Mouse (Mus musculus) CD4-positive helper T cell, adult 2 months (primary cell): ENCODE results near the gene Corin.
A peak's percentile ranks its signal among the peaks of the same experiment; 100 is the strongest.

ENCODE experiments used
- DNase-seq: peaks from one replicate; pipeline ENCODE4 v3.0.0-alpha.2; 2012; ENCODE audit warnings: low read depth, missing footprints, low spot score

Corin gene

DNA sequence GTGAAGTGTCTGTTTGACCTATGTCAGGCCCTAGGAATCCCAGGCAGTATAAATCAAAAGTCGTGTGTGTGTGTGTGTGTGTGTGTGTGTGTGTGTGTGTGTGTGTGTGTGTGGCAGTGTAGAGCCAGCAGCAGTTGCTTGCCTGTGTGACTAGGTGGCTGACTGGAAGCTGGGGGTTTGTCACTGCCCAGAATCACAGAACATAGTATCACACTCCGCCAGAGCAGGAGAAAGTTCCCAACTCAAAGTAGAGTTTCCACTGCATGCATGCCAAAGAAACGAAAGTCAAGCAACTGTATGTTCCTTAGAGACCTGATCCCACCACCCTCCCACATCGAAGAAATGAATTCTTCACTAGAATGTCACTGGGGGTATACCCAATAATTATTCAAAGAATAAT is 61.3 kb downstream of the Corin start:
- no peak for DNase-seq

DNA sequence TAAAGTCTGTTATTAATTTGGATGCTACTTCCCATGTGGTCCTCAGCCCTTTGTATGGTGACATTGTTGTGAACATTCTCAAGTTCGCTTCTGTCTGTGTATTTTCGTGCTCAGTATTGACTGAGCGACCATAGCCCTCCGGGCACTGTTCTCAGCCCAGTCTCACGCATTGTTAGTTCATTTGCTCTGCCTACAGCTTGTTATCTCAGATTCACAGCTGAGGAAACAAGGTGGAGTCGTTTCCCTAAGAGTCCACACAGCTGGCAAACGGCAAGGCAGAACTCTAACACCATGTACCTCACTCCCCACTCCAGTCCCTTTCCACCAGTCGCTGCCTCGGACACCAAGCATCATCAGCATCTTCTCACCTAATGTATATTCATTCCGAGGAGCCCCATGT is 63.1 kb downstream of the Corin start:
- DNase-seq = no peak

DNA sequence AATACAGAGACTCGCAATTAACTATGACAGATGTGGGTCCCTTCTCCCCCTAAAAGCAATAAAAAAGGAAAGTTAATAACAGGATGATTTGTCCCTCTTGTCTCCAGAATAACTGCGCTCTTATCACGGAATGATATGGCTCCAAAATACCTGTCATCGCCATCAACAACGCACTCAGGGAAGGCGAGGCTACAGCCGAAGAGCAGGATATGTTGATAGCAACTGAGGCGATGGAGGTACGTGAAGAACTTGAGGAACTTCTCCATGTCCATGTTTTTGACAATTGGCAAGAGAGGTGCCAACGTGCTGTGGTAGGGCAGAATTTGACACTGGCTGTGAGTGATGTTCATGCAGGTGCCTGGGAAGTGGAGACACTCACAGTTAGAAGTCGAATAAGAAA is 69.2 kb downstream of the Corin start:
- DNase-seq = no peak

DNA sequence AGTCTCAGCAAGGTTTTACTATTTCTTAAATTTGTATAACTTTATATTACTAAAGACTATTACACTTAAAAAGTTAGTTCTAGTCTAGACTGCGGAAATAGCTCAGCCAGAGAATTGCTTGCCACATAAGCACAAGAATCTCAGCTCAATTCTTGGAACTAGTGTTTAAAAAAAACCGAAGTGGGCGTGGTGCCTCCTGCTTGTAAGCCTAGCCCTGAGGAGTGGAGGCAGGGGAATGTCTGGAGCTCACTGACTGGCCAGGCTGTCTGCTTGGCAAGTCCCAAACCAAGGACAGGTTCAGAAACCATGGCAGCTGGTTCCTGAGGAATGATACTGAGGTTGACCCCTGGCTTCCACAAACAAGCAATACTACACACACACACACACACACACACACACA is 72.4 kb downstream of the Corin start:
- no peak for DNase-seq

DNA sequence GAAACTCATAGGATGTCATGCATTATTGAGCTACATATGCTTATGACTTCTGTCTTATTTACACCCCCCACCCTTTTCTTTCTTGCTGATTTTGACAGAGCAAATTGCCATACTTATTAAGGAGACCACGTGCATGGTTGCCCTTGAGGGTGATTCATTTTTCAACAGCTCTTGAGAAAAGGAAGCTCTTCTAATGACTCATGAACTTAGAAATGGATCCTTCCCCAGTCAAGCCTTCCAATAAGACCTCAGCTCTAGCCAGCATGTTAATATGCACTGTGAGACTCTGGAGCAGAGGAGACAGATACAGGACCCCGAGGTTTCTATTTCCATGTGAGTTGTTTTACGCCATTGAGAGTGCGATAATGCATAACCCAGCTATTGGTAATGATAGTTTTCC is 76.7 kb downstream of the Corin start:
- no peak for DNase-seq

DNA sequence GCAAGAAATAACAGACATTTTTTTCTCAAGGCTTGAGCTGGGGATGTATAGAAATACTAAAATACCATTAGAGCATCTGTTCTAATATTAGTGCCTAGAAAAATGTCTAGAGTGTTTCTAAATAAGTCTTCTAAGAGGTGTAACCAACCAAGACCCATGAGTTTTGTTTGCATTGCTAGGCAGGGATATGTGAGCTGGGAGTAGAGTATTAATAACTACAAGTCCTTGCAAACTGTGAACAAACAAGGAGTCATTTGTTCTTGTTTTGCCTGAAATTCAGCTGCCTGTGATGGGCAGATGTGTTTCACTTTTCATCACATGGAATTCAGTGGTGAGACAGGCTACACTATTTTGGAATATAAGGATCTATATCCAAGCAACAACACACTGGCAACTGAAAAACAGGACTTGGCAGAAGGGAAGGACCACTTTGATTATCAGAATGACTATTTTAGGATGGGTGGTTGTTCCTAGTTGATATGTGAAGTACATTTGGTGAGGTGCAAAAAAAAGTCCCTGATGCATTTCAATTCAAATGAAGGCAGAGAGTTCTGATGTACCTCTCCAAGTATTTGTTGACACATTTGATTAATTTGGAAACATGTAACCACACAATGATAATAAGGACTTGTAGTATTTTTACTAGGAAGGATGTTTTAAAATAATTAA is 78.8 kb downstream of the Corin start:
- no peak for DNase-seq

DNA sequence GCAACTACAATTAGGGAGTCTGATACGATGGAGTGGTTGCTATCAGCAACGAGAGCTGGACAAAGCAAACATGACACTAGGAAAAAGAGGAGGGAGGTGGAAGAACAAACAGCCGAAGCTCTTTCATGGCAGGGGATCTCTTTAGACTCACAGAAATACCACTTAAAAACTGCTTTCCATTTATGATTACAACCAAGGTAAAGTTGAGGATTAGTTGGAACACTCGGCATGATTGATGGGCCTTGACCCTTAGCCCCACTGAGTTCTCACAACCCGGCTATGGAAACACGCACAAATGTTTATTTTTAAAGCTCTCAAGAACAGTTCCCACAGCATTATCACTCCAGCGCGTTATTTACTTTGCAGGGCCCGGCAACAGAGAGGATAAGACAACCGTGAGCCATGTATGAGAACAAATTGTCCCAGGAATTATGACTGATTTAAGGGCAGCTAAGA is 92.4 kb downstream of the Corin start:
- DNase-seq = no peak

DNA sequence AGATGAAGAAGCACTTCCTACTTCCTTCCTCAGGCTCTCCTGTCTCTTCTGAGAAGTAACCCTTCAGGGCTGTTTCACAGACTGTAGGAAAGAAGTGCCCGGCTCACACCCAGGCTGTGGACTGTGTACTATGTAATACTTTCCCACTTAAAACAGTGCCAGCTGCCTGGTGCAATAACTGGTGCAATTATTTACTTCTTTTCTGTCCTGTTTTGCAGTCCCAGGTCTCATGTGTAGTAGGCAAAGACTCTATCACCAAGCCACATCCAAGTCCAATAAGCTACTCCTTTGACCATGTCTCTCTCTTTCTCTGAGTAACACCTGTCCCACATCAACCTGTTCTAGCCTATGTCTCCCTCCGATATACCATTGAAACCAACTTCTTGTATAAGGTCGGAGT is 93.4 kb downstream of the Corin start:
- no peak for DNase-seq

DNA sequence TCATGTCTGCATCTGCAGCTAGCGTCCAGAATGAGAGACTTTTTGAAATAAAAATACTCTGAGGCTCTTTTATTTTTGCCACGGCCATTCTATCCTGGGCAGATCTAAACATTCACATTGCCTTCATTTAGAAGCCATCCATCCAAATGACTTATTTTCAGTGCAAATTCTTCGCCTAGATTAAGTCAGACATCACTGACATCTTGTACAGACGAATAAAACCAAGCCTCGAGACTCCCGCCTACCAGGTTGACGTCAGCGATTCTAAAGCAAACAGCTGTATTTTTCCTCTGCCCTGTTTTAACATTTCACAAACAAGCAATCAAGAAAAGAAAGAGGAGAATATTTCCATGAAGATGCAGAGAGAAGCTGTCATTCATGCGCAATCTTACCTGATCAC is 100.9 kb downstream of the Corin start:
- no peak for DNase-seq

DNA sequence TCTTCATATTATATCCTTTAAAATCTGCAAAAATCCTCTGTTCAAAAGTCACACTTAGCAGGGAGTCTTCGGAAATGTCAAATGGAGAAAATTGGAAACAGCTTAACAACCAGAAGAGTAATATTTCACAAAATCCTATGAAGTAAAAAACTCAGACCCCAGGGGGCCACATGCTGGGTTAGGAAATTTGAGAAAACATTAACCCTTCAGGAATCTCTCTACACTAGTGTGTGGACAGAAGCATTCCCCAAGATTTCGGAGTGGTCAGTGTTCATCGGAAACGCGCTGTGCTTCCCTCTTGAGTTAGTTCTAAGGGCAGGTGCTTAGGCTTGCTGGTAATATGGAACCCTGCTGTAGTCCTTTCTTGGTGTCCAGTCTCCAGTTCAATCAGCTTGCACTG is 101.4 kb downstream of the Corin start:
- DNase-seq = no peak

DNA sequence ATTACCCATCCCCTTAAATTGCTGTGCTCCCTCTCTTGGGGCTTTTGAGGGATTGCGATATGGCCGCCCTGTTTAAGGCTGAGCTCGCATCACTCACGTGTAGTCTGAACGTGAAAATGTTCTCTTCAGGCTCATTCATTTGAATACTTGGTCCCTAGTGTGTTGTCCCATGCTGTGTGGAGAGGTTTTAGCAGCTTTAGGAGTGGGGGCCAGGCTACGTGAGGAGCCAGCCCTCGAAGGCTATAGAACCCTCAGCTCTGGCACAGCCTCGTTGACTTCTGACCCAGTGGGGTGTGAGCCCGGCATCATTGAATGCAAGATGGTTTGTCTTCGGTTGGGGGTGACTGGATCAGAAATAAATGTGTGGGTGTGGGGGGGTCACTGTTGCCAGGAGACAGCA is 102.5 kb downstream of the Corin start:
- DNase-seq = no peak

DNA sequence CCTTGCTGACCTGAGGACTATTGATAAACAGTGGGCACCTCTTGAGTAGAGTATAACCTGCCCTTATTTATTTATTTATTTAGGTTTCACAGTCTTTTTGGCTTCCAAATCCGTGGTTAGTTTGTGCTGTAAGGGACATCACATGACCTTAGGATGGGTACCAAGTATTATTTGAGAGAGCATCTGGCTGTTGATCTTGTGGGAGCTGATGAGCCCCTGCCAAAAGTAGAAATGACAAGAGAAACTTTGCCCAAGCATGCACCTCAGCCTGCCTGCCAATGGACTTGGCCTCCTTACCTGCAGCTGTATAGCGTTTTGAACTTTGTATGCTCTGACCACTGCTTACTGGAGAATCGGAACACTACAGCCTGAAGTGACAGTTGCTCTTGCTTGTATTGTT is 103.0 kb downstream of the Corin start:
- no peak for DNase-seq

DNA sequence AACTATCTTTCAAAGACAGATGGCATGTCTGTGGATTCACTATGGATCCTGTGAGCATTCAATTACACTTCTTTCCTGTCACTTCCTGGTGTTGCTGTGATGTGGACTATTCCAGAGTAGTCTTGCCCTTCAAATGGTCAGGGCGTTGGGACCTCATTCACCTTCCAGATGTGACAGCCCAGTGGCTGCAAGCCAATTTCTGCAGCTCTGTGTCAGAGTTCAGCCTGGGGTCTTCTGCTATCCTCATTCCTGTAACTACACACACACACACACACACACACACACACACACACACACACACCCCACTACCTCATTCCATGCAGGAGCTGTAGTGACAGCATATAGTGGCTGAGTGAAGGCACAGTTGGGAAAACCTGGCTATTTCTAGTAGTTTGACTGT is 122.1 kb downstream of the Corin start:
- DNase-seq = no peak

DNA sequence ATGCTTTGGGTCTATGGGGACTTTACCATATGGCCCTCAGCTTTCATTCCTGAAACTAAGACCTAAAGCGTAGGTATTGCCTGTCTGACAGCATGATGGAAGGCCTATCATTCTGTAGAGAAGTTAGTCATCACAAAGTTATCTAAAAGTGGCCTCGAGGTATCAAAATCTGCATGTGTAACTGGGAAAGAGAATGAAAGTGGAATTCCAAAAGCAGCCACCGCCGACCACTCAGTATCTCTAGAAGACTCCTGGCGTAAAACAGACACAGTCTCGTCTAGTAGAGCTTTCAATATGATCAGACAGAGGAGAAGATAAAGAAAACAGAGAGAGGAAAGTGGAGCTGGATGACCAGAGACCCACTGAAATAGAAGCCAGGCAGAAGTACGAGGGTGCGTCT is 123.7 kb downstream of the Corin start:
- DNase-seq = no peak

DNA sequence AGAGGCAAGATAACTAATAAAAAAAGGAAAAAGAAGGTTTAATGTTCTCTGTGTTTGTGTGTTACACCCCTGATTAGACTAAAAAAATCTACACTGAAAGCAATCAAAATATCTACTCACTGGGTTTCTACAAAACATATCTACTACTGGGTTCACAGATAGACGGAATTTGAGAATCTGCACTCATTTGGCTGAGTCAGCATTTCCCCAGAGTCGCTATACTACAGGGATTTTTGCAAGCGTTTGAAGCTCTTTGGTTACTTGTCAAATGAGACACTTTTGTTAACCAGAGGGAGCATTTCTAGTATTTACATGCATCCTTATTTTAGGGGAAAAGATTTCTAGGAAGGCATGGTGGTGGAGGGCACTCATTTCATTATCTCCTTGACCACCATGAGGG is 136.3 kb downstream of the Corin start:
- DNase-seq = no peak

DNA sequence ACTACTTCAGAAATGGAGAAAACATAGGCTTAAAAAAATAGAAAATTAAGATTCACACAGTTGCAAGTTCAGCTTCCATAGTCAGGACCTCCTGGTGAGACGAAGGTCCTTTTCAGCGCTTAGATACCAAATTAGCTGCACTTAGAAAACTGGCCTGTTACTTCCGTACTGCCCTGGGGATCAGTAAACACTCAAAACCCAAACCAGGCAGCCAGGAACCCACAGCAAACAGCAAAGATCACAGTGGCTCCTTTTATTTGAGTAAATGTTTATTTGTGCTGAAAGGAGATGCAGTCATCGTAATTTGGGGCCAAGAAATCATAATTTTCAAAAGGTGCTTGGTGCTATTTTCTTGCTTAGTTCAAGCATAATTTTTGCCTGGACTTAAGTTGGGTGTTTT is 138.5 kb downstream of the Corin start:
- no peak for DNase-seq

DNA sequence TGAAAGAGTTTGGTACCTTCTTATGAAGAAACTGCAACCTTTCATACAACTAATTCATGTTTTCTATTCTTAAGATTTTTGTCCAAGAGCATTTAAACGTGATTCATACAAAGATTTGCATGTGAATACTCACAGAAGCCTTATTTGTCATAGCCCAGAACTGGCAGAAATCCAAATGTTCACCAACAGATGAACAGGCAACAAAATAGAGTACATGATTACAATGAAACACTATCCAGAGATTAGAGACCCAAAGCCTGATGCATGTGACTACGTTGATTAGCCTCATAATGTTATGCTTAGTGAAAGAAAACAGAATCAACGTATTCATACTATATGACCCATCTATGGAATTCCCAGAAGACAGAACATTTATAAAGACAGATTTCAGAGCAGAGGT is 140.4 kb downstream of the Corin start:
- no peak for DNase-seq

DNA sequence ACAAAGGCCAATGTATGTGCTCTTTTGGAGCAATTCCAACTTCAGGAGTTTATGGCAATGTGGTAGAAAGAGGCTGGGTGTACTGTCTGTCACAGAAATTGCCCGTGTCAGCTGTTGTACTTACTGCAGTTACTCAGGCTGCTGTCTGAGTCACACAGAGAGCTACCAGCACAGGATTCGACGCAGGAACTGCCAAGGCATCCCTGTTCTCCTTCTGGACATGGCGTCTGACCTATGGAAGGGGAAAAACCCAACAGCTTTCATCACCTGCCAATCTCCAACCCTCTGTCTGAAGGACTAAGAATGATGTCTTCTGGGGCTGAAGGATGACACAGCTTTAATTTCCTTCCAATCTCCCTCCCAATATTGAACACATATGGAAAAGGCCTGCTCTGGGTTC is 150.5 kb downstream of the Corin start:
- no peak for DNase-seq

DNA sequence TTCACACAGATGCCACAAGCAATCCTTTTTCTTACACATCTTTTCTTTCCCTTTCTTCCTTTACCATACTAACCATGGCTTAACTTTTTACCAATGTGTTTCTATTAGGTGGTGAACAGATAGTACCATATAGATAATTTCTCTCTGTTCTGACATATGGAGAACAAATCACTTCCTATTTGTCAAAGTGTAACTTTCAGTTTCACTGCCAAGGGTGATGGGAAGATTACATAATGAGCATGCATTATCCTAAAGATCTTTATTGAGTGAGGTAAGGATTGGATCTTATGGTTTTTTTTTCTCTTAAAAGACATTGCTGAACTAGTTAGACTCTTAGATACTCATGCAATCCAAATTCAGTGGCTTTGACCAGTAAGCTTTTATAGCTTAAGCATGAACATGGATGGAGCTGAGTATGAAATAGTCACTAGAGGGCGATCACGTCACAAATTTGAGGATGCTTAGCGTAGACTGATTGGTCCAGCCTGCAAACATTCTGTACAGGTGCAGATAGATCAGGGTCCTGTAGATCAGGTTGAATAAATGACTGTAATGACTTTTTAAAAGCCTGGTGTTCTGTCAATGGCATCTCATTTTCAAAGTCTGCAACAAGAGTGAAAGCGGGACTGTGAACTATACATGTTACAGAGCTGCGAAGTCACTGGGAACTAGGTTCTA is 154.1 kb downstream of the Corin start:
- peak; percentile 59 for DNase-seq

DNA sequence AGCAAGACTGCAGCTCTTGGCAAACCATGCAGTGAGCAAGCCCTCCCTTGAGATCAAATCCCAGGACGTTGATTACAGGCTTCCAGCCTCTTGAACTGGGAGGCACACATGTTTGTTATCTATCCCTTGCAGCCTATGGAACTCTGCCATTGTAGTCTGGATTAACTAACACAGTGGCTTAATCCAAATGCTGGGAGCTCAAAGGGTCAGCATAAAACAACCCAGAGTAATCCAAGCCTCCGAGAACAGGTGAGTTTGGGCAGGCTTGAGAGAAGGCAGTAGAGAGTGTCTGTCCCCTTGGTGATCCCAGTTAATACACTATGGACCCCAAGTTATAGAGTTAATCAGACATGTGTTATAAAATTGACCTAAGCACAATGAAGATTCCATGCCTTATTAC is 155.7 kb downstream of the Corin start:
- no peak for DNase-seq

DNA sequence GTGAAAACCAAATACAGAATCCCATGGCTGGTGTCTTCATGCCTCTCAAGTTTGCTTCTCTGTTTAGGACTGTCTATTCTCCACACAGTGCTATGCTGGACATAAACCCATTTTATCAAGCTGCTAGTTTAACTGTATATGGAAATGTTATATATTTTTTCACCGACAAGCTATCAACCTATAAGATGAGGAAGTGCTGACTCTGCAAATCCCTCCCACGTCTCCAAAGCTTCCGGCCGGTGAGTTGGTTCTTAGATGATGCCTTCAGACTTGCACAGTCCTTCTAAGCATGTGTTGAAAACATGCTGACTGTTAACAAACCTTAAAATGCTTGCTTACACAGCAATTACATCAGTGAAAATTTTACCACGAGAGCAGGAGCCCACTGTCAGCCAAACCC is 168.4 kb downstream of the Corin start:
- DNase-seq = no peak

DNA sequence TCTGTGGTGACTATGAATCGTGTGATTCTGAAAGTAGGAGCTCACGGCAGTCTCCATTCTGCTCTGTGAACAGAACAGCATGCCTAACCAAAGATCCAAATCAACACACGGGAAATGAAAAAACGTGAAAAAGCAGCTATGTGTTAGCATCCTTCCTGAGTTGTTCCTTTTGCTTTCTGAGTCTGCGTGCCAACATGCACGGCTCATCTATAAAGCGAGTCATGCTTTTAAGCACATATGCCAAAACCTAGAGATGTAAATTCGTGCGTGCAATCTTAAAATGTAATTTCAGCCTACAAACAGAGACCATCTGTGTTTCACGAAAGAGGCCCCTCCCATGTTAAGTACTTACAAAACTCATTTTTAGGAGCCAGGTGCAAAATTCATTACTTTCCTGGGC is 171.4 kb downstream of the Corin start:
- no peak for DNase-seq

DNA sequence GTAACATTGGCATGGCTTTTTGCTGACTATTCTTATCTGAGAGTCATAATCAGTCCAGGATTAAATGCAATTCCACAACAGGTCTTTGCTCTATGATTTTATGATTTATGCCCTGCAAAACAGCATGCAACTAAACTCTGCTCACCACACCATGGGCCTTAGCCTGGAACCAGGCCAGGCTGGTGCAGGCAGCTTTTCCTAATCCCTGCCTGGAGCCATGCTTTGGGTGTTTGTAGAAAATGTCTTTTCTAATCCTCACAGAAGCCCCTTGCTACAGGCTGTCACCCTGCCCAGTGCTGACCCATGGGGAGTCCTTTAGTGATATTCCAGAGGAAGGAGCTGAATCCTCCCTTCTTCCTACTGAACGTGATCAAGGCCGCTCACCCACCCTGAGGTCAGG is 173.1 kb downstream of the Corin start:
- no peak for DNase-seq

DNA sequence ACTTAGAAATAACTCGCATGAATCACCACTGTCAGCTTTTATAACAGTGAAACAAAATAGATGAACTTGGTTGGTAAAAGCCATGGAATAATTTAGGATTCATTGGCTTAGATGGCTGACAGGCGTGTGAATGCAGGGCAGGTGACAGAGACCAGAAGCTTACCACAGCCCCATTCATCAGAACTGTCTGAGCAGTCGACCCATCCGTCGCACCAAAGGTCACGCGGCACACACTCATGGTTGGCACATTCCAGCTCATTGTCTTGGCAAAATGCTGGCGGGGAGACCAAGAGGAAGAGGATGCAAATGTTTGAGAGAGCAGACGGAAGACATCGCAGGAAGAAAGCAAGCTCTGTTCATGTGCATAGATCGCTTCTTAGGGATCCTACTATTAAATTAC is 173.6 kb downstream of the Corin start:
- DNase-seq = no peak
